Mouse (Mus musculus): ENCODE measurements around the gene Gm21904. TPM values are rescaled to one million over a fixed set of nuclear protein-coding genes. Genes with fewer than 3 reads are reported as not detected.

Gm21904 gene
- polyA plus RNA-seq (2014; fragmentation: Illumina TruSeq; extraction: RNeasy Lipid Tissue Mini Kit (QIAGEN cat#74804)) = not detected

GRCm38 (mm10) chrY:17846166-17846565 lies at the start of gene Gm21904:
Gm21904 (minus strand) TSS chrY:17846266.

GRCm38 (mm10) chrY:17874441-17874840 lies 28.4 kb upstream of the Gm21904 start, which contains the start of the genes Gm20772 and Gm20831:
Gm20772 (plus strand) TSS chrY:17874741.
Gm20831 (plus strand) TSS chrY:17874741.

Other genes starting within 250 kb of the Gm21904 start
- gene Gm20772, start 28.5 kb upstream of the Gm21904 start, polyA plus RNA-seq (2014; fragmentation: Illumina TruSeq; extraction: RNeasy Lipid Tissue Mini Kit (QIAGEN cat#74804)) = not detected
- gene Gm20831, start 28.5 kb upstream of the Gm21904 start, polyA plus RNA-seq (2014; fragmentation: Illumina TruSeq; extraction: RNeasy Lipid Tissue Mini Kit (QIAGEN cat#74804)) = not detected
- gene Srsy, start 91.1 kb upstream of the Gm21904 start, polyA plus RNA-seq (2014; fragmentation: Illumina TruSeq; extraction: RNeasy Lipid Tissue Mini Kit (QIAGEN cat#74804)) = not detected
- gene Gm21764, start 215.5 kb upstream of the Gm21904 start, polyA plus RNA-seq (2014; fragmentation: Illumina TruSeq; extraction: RNeasy Lipid Tissue Mini Kit (QIAGEN cat#74804)) = not detected
- gene Ssty1, start 242.8 kb upstream of the Gm21904 start, polyA plus RNA-seq (2014; fragmentation: Illumina TruSeq; extraction: RNeasy Lipid Tissue Mini Kit (QIAGEN cat#74804)) = not detected